Mouse (Mus musculus): ENCODE measurements at regions not wholly inside any gene's neighbourhood (a gene's known extent, or its start where the extent isn't known, plus 50 kb on each side); places are given as distances from the start of the nearest gene placed in this dataset.

DNA sequence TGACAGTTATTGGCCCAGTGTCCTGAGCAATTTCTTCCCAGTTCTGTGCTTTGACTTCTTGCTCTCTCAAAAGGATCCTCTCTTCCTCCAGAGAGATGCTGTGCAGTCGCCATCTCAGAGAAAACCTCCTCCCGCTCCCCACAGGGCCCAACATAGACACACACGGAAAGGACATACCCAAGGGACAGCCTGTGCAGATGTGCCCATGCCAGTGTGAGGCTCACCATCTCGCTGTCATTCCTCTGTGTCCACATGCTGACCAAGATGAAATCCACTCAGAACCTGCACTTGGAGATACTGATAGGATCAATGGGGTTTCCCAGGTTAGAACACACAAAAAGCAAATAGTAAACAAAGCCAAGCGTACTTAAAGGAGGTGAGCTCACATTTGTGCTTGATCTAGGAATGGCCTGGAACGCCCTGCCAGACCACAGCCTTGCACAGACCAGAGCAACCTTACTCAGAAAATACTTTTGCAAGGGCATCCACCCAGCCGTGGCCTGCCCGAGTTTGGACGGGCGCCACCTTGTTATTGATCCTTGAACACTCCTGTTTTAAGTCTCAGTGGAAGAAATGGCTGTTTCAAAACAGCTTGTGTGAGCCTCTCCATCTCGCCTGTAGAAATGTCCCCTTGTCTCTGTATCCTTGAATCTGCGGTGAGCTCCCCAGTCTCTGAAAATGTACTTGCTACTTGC lies 131.7 kb downstream of the Ndufa10 start:
- no peak for DNase-seq (ENCODE audit: low spot score in 2 of 2)

- DNase-seq (ENCODE audit: low spot score in 2 of 2) = no peak
These were observed 133.0 kb downstream of the Ndufa10 start for GRCm38 (mm10) chr1:92340644-92341043.

- DNase-seq (ENCODE audit: low spot score in 2 of 2) = no peak
These were observed 135.1 kb downstream of the Ndufa10 start for GRCm38 (mm10) chr1:92338589-92338988.

- no peak for DNase-seq (ENCODE audit: low spot score in 2 of 2)
These were observed 136.2 kb downstream of the Ndufa10 start for GRCm38 (mm10) chr1:92337450-92337849.

GRCm38 (mm10) chr1:92332248-92332584 lies 136.7 kb upstream of the Hdac4 start:
- no peak for DNase-seq (ENCODE audit: low spot score in 2 of 2)

- no peak for DNase-seq (ENCODE audit: low spot score in 2 of 2)
These were observed 136.2 kb upstream of the Hdac4 start for GRCm38 (mm10) chr1:92331559-92332247.

GRCm38 (mm10) chr1:92330181-92330580 lies 134.7 kb upstream of the Hdac4 start:
- no peak for DNase-seq (ENCODE audit: low spot score in 2 of 2)

GRCm38 (mm10) chr1:92329491-92329890 lies 134.0 kb upstream of the Hdac4 start:
- DNase-seq (ENCODE audit: low spot score in 2 of 2) = no peak

GRCm38 (mm10) chr1:92327141-92327540 lies 131.6 kb upstream of the Hdac4 start:
- DNase-seq (ENCODE audit: low spot score in 2 of 2) = no peak

DNA sequence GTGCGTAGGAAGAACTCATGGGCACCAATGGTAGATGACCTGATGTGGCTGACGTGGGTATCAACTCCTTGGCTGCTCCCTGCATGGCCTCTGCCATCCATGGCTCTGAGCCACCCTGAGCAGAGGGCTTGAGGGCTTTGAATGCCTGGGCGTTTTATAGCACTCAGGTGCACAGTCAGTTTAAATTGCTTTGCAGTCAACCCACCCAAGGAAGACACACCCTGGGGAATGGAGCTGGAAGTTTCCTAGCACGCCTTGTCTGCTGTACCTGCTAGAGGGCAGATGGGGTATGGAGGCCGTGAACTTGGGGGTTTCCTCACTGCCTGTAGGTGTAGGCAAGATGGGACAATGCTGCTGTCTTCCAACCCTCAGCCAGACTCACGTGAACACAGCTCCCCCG lies 129.8 kb upstream of the Hdac4 start:
- no peak for DNase-seq (ENCODE audit: low spot score in 2 of 2)

- no peak for DNase-seq (ENCODE audit: low spot score in 2 of 2)
These were observed 128.8 kb upstream of the Hdac4 start for GRCm38 (mm10) chr1:92324091-92324950.

- DNase-seq (ENCODE audit: low spot score in 2 of 2) = no peak
These were observed 121.6 kb upstream of the Hdac4 start for GRCm38 (mm10) chr1:92317131-92317530.

GRCm38 (mm10) chr1:92316191-92316723 lies 120.8 kb upstream of the Hdac4 start:
- no peak for DNase-seq (ENCODE audit: low spot score in 2 of 2)

GRCm38 (mm10) chr1:92313001-92313597 lies 117.6 kb upstream of the Hdac4 start:
- DNase-seq (ENCODE audit: low spot score in 2 of 2) = no peak

GRCm38 (mm10) chr1:92309883-92310282 lies 114.4 kb upstream of the Hdac4 start:
- no peak for DNase-seq (ENCODE audit: low spot score in 2 of 2)

DNA sequence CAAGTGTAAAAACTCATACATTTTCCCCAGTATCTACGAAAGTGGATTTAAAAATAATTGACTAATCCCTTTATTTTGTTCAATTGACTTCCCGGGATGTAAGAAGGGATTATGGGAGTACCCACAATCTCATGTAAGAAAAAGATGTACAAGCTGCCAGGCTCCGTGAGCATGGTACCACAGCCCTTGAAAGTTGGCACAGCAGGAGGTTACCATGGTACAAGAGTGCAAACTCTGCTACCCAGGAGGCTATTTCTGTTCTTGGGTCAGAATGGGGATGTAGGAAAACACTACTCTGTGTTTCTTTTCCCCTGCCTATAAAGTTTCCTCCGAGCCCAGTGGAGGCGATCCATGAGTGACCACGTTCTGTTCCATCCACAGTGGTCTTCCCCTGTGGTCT lies 113.9 kb upstream of the Hdac4 start:
- DNase-seq (ENCODE audit: low spot score in 2 of 2) = no peak

- no peak for DNase-seq (ENCODE audit: low spot score in 2 of 2)
These were observed 113.0 kb upstream of the Hdac4 start for GRCm38 (mm10) chr1:92308537-92308936.

- DNase-seq (ENCODE audit: low spot score in 2 of 2) = no peak
These were observed 110.5 kb upstream of the Hdac4 start for GRCm38 (mm10) chr1:92306042-92306441.

DNA sequence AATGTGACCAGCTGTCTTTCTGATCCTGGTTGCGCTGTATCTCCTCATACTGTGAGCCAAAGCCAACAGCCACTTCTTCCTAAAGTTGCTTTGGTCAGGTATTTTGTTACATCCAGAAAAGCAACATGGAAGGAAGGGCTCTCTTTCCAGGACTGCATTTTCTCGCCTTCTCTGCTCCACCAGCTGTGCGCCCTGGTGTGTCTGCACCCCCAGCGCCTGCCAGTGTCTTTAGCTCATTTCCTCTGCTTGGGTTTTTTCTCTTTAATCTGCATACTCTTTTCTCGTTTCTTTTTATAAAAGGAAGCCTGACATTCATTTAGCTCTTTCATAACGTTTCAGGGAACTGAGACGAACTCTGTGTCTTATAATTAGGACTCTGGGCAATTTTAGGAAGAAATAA lies 103.5 kb upstream of the Hdac4 start:
- DNase-seq (ENCODE audit: low spot score in 2 of 2) = no peak

- no peak for DNase-seq (ENCODE audit: low spot score in 2 of 2)
These were observed 97.3 kb upstream of the Hdac4 start for GRCm38 (mm10) chr1:92292681-92293380.

DNA sequence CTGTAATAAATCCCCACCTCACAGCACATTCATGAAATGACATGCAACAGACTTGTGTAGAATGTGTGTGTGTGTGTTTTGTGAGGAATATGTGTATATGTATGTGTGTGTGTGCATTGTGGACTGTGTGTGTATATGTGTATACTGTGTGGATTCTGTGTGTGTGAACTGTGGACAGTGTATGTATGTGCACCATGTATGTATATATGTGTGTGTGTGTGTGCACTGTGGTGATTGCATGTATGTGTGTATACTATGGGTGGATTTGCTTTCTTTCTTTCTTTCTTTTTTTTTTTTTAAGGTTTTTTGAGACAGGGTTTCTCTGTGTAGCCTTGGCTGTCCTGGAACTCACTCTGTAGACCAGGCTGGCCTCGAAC lies 91.5 kb upstream of the Hdac4 start:
- no peak for DNase-seq (ENCODE audit: low spot score in 2 of 2)

Measured in natural killer cell, adult 2 months (primary cell).